ENCODE assay signal across 8 mouse cellular contexts in the genomic region with DNA sequence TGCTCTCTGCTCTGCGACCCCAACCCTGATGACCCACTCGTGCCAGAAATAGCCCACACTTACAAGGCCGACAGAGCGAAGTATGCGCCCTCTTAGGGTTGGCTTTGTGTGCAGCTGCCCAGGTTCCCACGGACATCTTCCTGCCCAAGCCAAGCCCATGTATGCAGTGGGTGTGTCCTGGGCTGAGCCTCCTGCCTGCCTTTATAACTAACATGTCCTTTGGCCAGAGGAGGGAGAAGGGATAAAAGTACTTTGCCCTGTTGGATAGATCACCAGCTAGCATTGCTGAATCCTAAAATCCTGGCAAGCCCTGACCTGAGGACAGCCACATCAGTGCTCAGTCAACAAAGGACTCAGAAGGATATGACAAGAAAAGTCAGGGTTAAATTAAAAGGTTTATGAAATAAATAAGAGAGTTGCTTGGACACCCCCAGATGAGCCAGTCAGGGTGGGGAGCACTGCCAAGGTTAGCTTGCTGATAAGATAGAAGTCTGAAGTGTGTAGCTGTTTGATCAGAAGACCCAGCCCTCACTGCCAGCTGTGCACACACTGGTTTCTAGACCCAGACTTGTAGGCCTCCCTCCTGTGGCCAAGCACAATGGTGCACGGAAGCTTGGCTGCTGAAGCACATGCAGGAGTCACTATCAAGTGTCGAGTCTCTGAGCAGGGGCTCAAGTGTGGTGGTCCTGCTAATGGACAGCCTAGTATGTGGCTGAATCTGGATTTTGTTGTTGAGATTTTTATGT. TPM values are rescaled to one million over a fixed set of nuclear protein-coding genes. Genes with fewer than 3 reads are reported as not detected.
A peak's percentile ranks its signal among the peaks of the same experiment; 100 is the strongest.
DNase-seq lines count a peak whose midpoint lies in the region; ATAC-seq and TF ChIP-seq lines count a peak whose summit lies in the region.
"Had no signal": no experiment of that assay in that cellular context is flagged by ENCODE, and none has a peak within 500 bp of the region (broad histone marks: within the 10 kb centered on the region; RNA-seq: fewer than 3 reads in every experiment).

No protein-coding gene starts in this region.

- H3K27me3 ChIP-seq in kidney, adult 2 months (replicated peaks; ENCODE audit: control insufficient read depth, insufficient read depth, low read length), result no peaks in the 10 kb centered on the region
- H3K27me3 ChIP-seq in MEL (ENCODE audit: control insufficient read depth in 1 of 2, insufficient read depth in 2 of 2, low read length in 2 of 2), result no peaks in the 10 kb centered on the region
- no peaks in the 10 kb centered on the region for H3K27me3 ChIP-seq in liver, embryonic 14.5 days (ENCODE audit: control insufficient read depth, insufficient read depth, low read length)
- no peaks in the 10 kb centered on the region for H3K27me3 ChIP-seq in midbrain, embryonic 14.5 days (ENCODE audit: control insufficient read depth, insufficient read depth, low read length)
- H3K27me3 ChIP-seq: midbrain, embryonic 12.5 days had no signal

- peak; percentile 45 for TF ChIP-seq CTCF in kidney, adult 2 months (conservative IDR thresholded peaks at IDR 0.05; ENCODE audit: insufficient read depth, insufficient read length, low read depth, low read length)
- TF ChIP-seq CTCF in MEL (IDR thresholded peaks at IDR 0.05 in 2 of 3, conservative IDR thresholded peaks at IDR 0.05 in 1 of 3; ENCODE audit: control insufficient read depth in 1 of 3, insufficient read depth in 1 of 3, low read depth in 2 of 3, low read length in 3 of 3, poor library complexity in 1 of 3, severe bottlenecking in 1 of 3), result peak; percentile 17 to 55 (median 40)
- peak; percentile 78 for TF ChIP-seq CTCF in liver, embryonic 14.5 days (IDR thresholded peaks at IDR 0.05; ENCODE audit: low read depth)

- 57% methylated on average over 8 of the region's 8 CpGs for WGBS in kidney, adult 2 months
- 50% methylated on average over 8 of the region's 8 CpGs for WGBS in liver, embryonic 14.5 days (ENCODE audit: insufficient replicate concordance)
- 72% methylated on average over 8 of the region's 8 CpGs for WGBS in midbrain, embryonic 14.5 days

- no peak overlapping the region for H3K27ac ChIP-seq in kidney, adult 2 months (ENCODE audit: insufficient read depth, low read depth, low read length)
- H3K27ac ChIP-seq in MEL (ENCODE audit: control insufficient read depth, low read depth, low read length), result no peak overlapping the region
- H3K27ac ChIP-seq in liver, embryonic 14.5 days, result no peak overlapping the region
- H3K27ac ChIP-seq in midbrain, embryonic 14.5 days (replicated peaks; ENCODE audit: low read depth, low read length), result no peak overlapping the region
- H3K27ac ChIP-seq: midbrain, embryonic 12.5 days had no signal

- no peaks in the 10 kb centered on the region for H3K36me3 ChIP-seq in kidney, adult 2 months (ENCODE audit: control insufficient read depth, insufficient read depth, low read length)
- peaks cover 0 to 16% of the 10 kb centered on the region in 2 experiments; a peak in 2 of 4 replicates for H3K36me3 ChIP-seq in MEL (ENCODE audit: control insufficient read depth in 1 of 2, insufficient read depth in 2 of 2, low read length in 2 of 2)
- no peaks in the 10 kb centered on the region for H3K36me3 ChIP-seq in liver, embryonic 14.5 days (replicated peaks; ENCODE audit: control insufficient read depth, insufficient read depth, low read depth)
- no peaks in the 10 kb centered on the region; the same call in 1 of the 2 replicates for H3K36me3 ChIP-seq in midbrain, embryonic 14.5 days (ENCODE audit: control insufficient read depth, insufficient read depth, low read length)

- TF ChIP-seq EP300 in MEL (IDR thresholded peaks at IDR 0.05; ENCODE audit: low read depth in 1 of 2, low read length in 2 of 2), result peak in 1 of 2 experiments; percentile 54; a peak in 2 of 4 replicates
- peak; percentile 45; the same call in 1 of the 2 replicates for TF ChIP-seq EP300 in liver, embryonic 14.5 days (IDR thresholded peaks at IDR 0.05; ENCODE audit: low read depth)

- H3K79me2 ChIP-seq in MEL (ENCODE audit: control insufficient read depth, insufficient read depth, low read length, poor library complexity), result peaks cover 2% of the 10 kb centered on the region; the same call in 1 of the 2 replicates

- ATAC-seq in common myeloid progenitor, adult 5-6 weeks (replicated peaks; ENCODE audit: low read depth, poor library complexity, severe bottlenecking), result peak; percentile 62; the same call in 1 of the 2 replicates
- ATAC-seq in liver, embryonic 14.5 days (ENCODE audit: insufficient read depth), result peak; percentile 83
- no peak for ATAC-seq in midbrain, embryonic 14.5 days (ENCODE audit: low FRiP score, low TSS enrichment)

- H3K4me1 ChIP-seq in kidney, adult 2 months (ENCODE audit: control insufficient read depth, insufficient read depth, low read length), result peaks cover 3% of the 10 kb centered on the region; the same call in 1 of the 2 replicates
- H3K4me1 ChIP-seq in MEL (ENCODE audit: control insufficient read depth in 1 of 2, insufficient read depth in 2 of 2, low read length in 2 of 2), result peaks cover 0 to 13% of the 10 kb centered on the region in 2 experiments; a peak in 2 of 4 replicates
- H3K4me1 ChIP-seq in liver, embryonic 14.5 days (replicated peaks; ENCODE audit: control insufficient read depth in 2 of 2, insufficient read depth in 2 of 2, low read length in 1 of 2), result peaks cover 15 to 17% of the 10 kb centered on the region in 2 experiments
- H3K4me1 ChIP-seq in midbrain, embryonic 14.5 days (ENCODE audit: control insufficient read depth, insufficient read depth, low read length), result peaks cover 4% of the 10 kb centered on the region

- no peak; the same call in 1 of the 2 replicates for TF ChIP-seq RAD21 in MEL (IDR thresholded peaks at IDR 0.05; ENCODE audit: low read depth, low read length)

- no peaks in the 10 kb centered on the region for H3K9me3 ChIP-seq in MEL (replicated peaks; ENCODE audit: insufficient read depth, low read length)
- H3K9me3 ChIP-seq in liver, embryonic 14.5 days (ENCODE audit: control insufficient read depth, low read length), result no peaks in the 10 kb centered on the region
- no peaks in the 10 kb centered on the region for H3K9me3 ChIP-seq in midbrain, embryonic 14.5 days (ENCODE audit: control insufficient read depth, low read length)
- H3K9me3 ChIP-seq: midbrain, embryonic 12.5 days had no signal

- H3K4me3 ChIP-seq in kidney, adult 2 months (ENCODE audit: insufficient read depth, low read depth, low read length), result no peak overlapping the region
- no peak overlapping the region for H3K4me3 ChIP-seq in MEL (ENCODE audit: control insufficient read depth in 1 of 2, insufficient read depth in 1 of 2, low read depth in 2 of 2, low read length in 2 of 2)
- H3K4me3 ChIP-seq in liver, embryonic 14.5 days (ENCODE audit: insufficient read depth in 1 of 2, low read depth in 2 of 2, low read length in 2 of 2), result no peak overlapping the region
- H3K4me3 ChIP-seq in midbrain, embryonic 14.5 days (replicated peaks; ENCODE audit: low read depth, low read length), result no peak overlapping the region
- H3K4me3 ChIP-seq: midbrain, embryonic 12.5 days had no signal

- no peak overlapping the region for H3K9ac ChIP-seq in MEL (ENCODE audit: control insufficient read depth, low read depth, low read length, poor library complexity, severe bottlenecking)
- peak overlapping the region; percentile 27 for H3K9ac ChIP-seq in liver, embryonic 14.5 days (replicated peaks)
- no peak overlapping the region for H3K9ac ChIP-seq in midbrain, embryonic 14.5 days (replicated peaks; ENCODE audit: low read length)
- H3K9ac ChIP-seq: midbrain, embryonic 12.5 days had no signal

- DNase-seq in kidney, adult 2 months, result peak; percentile 74
- DNase-seq in kidney, postnatal 10 days, result no peak
- peak; percentile 78 for DNase-seq in MEL (ENCODE audit: low read depth, low spot score)
- peak in 2 of 3 experiments; percentile 57 to 67 for DNase-seq in liver, embryonic 14.5 days (ENCODE audit: low read depth in 3 of 3, low spot score in 3 of 3)
- DNase-seq in cerebellum, adult 11-12 months, result no peak
- DNase-seq in midbrain, embryonic 14.5 days, result no peak

- peak overlapping the region; percentile 23 for H3K4me2 ChIP-seq in liver, embryonic 14.5 days (ENCODE audit: low read depth)
- H3K4me2 ChIP-seq in midbrain, embryonic 14.5 days (ENCODE audit: low read length), result no peak overlapping the region
- H3K4me2 ChIP-seq: midbrain, embryonic 12.5 days had no signal

- no peak for TF ChIP-seq POLR2A in kidney, adult 2 months (IDR thresholded peaks at IDR 0.05; ENCODE audit: low read depth, low read length)
- no peak for TF ChIP-seq POLR2A in MEL (IDR thresholded peaks at IDR 0.05; ENCODE audit: control insufficient read depth in 1 of 2, insufficient read depth in 1 of 2, low read depth in 1 of 2, low read length in 2 of 2, poor library complexity in 1 of 2)

RNA-seq across cellular contexts. Expression of a gene that starts 5.9 kb away (rescaled TPM):
- polyA plus RNA-seq in kidney, adult 2 months (2012; rRNA removed), result 49.6 and 52.5 TPM in 2 replicates
- total RNA-seq in MEL (2012; rRNA removed), result 73.5 and 76.4 TPM in 2 replicates
- 100 to 1,000 TPM in 1 of 2 experiments, not detected in 1; 149 TPM for polyA plus RNA-seq in MEL (2012; ENCODE audit: insufficient read depth in 1 of 2, insufficient read length in 2 of 2, low read depth in 1 of 2, low replicate concordance in 2 of 2, missing spikeins in 1 of 2)
- 72.8 and 77.1 TPM in 2 replicates for total RNA-seq in common myeloid progenitor, adult 5-6 weeks (2017)
- polyA plus RNA-seq in liver, embryonic 14.5 days (2012; rRNA removed), result 27.8 and 31.3 TPM in 2 replicates
- 35.9 and 39.7 TPM in 2 replicates for polyA plus RNA-seq in liver, embryonic 14.5 days (2014; fragmentation: Nextera tagmentation; extraction: Ambion mirVana)
- 145 and 148 TPM in 2 replicates for polyA plus RNA-seq in midbrain, embryonic 14.5 days (2014; fragmentation: Nextera tagmentation; extraction: Ambion mirVana)

RNA-seq across cellular contexts. Expression of a gene that starts 20.2 kb away (rescaled TPM):
- polyA plus RNA-seq in kidney, adult 2 months (2012; rRNA removed), result 31.5 and 32.2 TPM in 2 replicates
- 27.8 and 29.2 TPM in 2 replicates for total RNA-seq in MEL (2012; rRNA removed)
- 10 to 100 TPM; 19.5 to 34.9 TPM for polyA plus RNA-seq in MEL (2012; ENCODE audit: insufficient read depth in 1 of 2, insufficient read length in 2 of 2, low read depth in 1 of 2, low replicate concordance in 2 of 2, missing spikeins in 1 of 2)
- total RNA-seq in common myeloid progenitor, adult 5-6 weeks (2017), result 7.4 and 10.5 TPM in 2 replicates
- 2.9 and 3.5 TPM in 2 replicates for polyA plus RNA-seq in liver, embryonic 14.5 days (2012; rRNA removed)
- 4.7 and 6.3 TPM in 2 replicates for polyA plus RNA-seq in liver, embryonic 14.5 days (2014; fragmentation: Nextera tagmentation; extraction: Ambion mirVana)
- polyA plus RNA-seq in midbrain, embryonic 14.5 days (2014; fragmentation: Nextera tagmentation; extraction: Ambion mirVana), result 21.5 and 23.9 TPM in 2 replicates

RNA-seq across cellular contexts. Expression of a gene that starts 21.2 kb away (rescaled TPM):
- polyA plus RNA-seq in kidney, adult 2 months (2012; rRNA removed), result 113 and 157 TPM in 2 replicates
- total RNA-seq in MEL (2012; rRNA removed), result 0.33 and 0.58 TPM in 2 replicates
- polyA plus RNA-seq in MEL (2012; ENCODE audit: insufficient read depth in 1 of 2, insufficient read length in 2 of 2, low read depth in 1 of 2, low replicate concordance in 2 of 2, missing spikeins in 1 of 2), result 1 to 10 TPM in 1 of 2 experiments, not detected in 1; 1.8 TPM
- total RNA-seq in common myeloid progenitor, adult 5-6 weeks (2017), result not detected in 2 replicates
- 0.15 and 0.36 TPM in 2 replicates for polyA plus RNA-seq in liver, embryonic 14.5 days (2012; rRNA removed)
- 1.2 and 1.5 TPM in 2 replicates for polyA plus RNA-seq in liver, embryonic 14.5 days (2014; fragmentation: Nextera tagmentation; extraction: Ambion mirVana)
- 2.1 and 2.3 TPM in 2 replicates for polyA plus RNA-seq in midbrain, embryonic 14.5 days (2014; fragmentation: Nextera tagmentation; extraction: Ambion mirVana)

RNA-seq across cellular contexts. Expression of a gene that starts 55.4 kb away (rescaled TPM):
- 14.7 and 19.5 TPM in 2 replicates for polyA plus RNA-seq in kidney, adult 2 months (2012; rRNA removed)
- total RNA-seq in MEL (2012; rRNA removed), result 5.4 TPM in 2 replicates
- polyA plus RNA-seq in MEL (2012; ENCODE audit: insufficient read depth in 1 of 2, insufficient read length in 2 of 2, low read depth in 1 of 2, low replicate concordance in 2 of 2, missing spikeins in 1 of 2), result 10 to 100 TPM in 1 of 2 experiments, not detected in 1; 18.3 TPM
- total RNA-seq in common myeloid progenitor, adult 5-6 weeks (2017), result 0.97 and 2.6 TPM in 2 replicates
- polyA plus RNA-seq in liver, embryonic 14.5 days (2012; rRNA removed), result 4.1 TPM in 2 replicates
- polyA plus RNA-seq in liver, embryonic 14.5 days (2014; fragmentation: Nextera tagmentation; extraction: Ambion mirVana), result 1.5 and 2.1 TPM in 2 replicates
- 4.9 and 5.2 TPM in 2 replicates for polyA plus RNA-seq in midbrain, embryonic 14.5 days (2014; fragmentation: Nextera tagmentation; extraction: Ambion mirVana)

Comparison
In these comparisons a context has a peak if more than half of its experiments do, and no peak if none do; other contexts are left out.
1. DNase-seq: peak in kidney, adult 2 months (single experiment), MEL (single experiment) and liver, embryonic 14.5 days (2 of 3); none in kidney, postnatal 10 days (single experiment), cerebellum, adult 11-12 months (single experiment) and midbrain, embryonic 14.5 days (single experiment).
2. RNA of a gene that starts 21.2 kb away (polyA plus RNA-seq): 113 to 157 TPM in kidney, adult 2 months; 2.1 to 2.3 TPM in midbrain, embryonic 14.5 days, 1.8 TPM in MEL and 0.15 to 1.5 TPM in liver, embryonic 14.5 days; every median in the first group is over 10 times any median in the second.
3. Peak in every context shown above with its lines, with median percentiles within 50 percentile points of each other: CTCF ChIP-seq.